Mouse (Mus musculus) heart, postnatal 0 days (tissue): ENCODE measurements around the gene Cdkal1. TPM values are rescaled to one million over a fixed set of nuclear protein-coding genes. Genes with fewer than 3 reads are reported as not detected.

Experiments used
- ATAC-seq: fragments of 200-750 bp; cut with Nextera tagmentation; 2 replicates; pipeline ENCODE4 v1.8.0; 2017; ENCODE audit warnings: low read depth, moderate number of reproducible peaks, moderate library complexity; ENCODE audit not compliant: insufficient read depth
- DNase-seq: peaks from one replicate; pipeline ENCODE4 v3.0.0-alpha.2; 2016; ENCODE audit warnings: low spot score
- H3K27ac ChIP-seq: fragments of 300-500 bp; sonication (generic); 2 replicates; pipeline ENCODE4 v1.5.1; 2014; ENCODE audit warnings: low read depth, mild to moderate bottlenecking
- H3K27me3 ChIP-seq: fragments of 300-500 bp; sonication (generic); 2 replicates; pipeline ENCODE4 v1.6.1; 2014; ENCODE audit warnings: low read length, mixed read lengths; ENCODE audit not compliant: control insufficient read depth, insufficient read depth
- H3K36me3 ChIP-seq: fragments of 300-500 bp; sonication (generic); replicated peaks from 2 replicates; pipeline ENCODE4 v1.6.1; 2014; ENCODE audit warnings: low read length, mixed read lengths; ENCODE audit not compliant: control insufficient read depth, insufficient read depth
- H3K4me1 ChIP-seq: fragments of 300-500 bp; sonication (generic); 2 replicates; pipeline ENCODE4 v1.6.1; 2014; ENCODE audit warnings: antibody characterized with exemption; ENCODE audit not compliant: control insufficient read depth, insufficient read depth
- H3K4me2 ChIP-seq: fragments of 300-500 bp; sonication (generic); 2 replicates; pipeline ENCODE4 v1.6.1; 2014; ENCODE audit warnings: low read depth, mild to moderate bottlenecking, low read length, moderate library complexity
- H3K4me3 ChIP-seq: fragments of 300-500 bp; sonication (generic); 2 replicates; pipeline ENCODE4 v1.5.1; 2014; ENCODE audit warnings: low read depth, low read length
- H3K9ac ChIP-seq: fragments of 300-500 bp; sonication (generic); replicated peaks from 2 replicates; pipeline ENCODE4 v1.6.1; 2014; ENCODE audit warnings: low read depth, low read length, mixed read lengths
- H3K9me3 ChIP-seq: fragments of 300-500 bp; sonication (generic); replicated peaks from 2 replicates; pipeline ENCODE4 v1.6.1; 2016; ENCODE audit warnings: low read length; ENCODE audit not compliant: control insufficient read depth
- CTCF ChIP-seq: IDR thresholded peaks from 2 replicates; pipeline ENCODE4 v1.5.1; 2016; ENCODE audit warnings: antibody characterized with exemption, control low read depth, low read depth
- EP300 ChIP-seq: IDR thresholded peaks from 2 replicates; pipeline ENCODE4 v1.6.1; 2016; ENCODE audit warnings: antibody characterized with exemption, low read depth
- WGBS: fragments of 180-500 bp; shearing (Covaris S2); extraction: QIAGEN DNeasy Blood & Tissue Kit; methylation state at CpG from one replicate; pipeline ENCODE4 v1.1.7; 2014; 5-methylcytosine and 5-hydroxymethylcytosine counted together
- polyA plus RNA-seq: library from polyadenylated mRNA; unstranded; fragments of >200 nt; fragmentation: Nextera tagmentation; extraction: Ambion mirVana; gene quantifications from 2 replicates; pipeline ENCODE4 v1.2.1, GENCODE M21; 2015
- total RNA-seq: library from RNA; depleted of rRNA; stranded (reverse); fragments of >200 nt; gene quantifications from 2 replicates; pipeline ENCODE4 v1.2.3, GENCODE M21; 2014; ENCODE audit warnings: low replicate concordance; rRNA removed

The Cdkal1 gene
- total RNA-seq = 8.2 and 9.6 TPM in 2 replicates
- polyA plus RNA-seq = 17.5 and 17.6 TPM in 2 replicates

DNA sequence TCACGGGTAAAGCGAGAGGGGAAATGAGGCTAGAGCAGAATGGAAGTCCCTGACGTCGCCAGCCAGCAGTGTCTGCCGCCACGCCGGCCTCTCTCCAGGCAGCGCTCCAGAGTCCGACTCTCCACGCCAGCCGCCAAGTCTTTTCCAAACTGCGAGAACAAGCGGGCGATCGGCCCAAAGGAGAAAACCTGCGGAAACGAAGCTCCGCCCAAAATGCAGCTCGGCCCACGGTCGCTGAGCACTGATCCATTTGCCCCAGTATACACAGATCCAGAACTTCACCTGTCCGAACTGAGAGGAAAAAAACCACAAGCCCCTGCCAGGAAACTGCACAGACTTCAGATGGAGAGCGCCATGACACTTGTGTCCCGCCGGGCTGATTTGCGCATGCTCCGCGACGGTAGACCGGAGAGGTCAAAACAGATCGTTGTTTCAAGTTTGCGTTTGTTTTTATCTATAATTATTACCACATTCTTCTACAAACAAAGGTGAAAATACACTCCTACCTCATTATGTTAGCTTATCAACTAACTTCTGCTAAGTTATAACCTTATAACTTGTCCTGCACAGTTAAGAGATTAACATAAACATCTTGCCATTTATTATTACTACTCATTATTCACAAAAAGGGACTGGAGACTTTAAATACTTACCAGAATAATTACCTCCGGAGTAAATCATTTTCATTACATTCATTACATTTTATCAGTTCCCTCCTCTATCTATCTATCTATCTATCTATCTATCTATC is at the start of gene Cdkal1:
Gene Cdkal1, minus strand, starts transcription at position 394 of the 751 bp plus-strand sequence.
- H3K27ac ChIP-seq = peak within 1 kb of the TSS; percentile 94
- 0 out of 2 replicates have a peak, but pooled peaks cover 8% of the 10 kb centered on the region for H3K36me3 ChIP-seq
- H3K4me2 ChIP-seq = peak within 1 kb of the TSS; percentile 93
- H3K4me3 ChIP-seq = peak within 1 kb of the TSS; percentile 90
- ATAC-seq (peak; percentile 89), DNase-seq (peak; percentile 76)
- H3K4me1 ChIP-seq = peaks cover 5% of the 10 kb centered on the region; the same call in 1 of the 2 replicates
- TF ChIP-seq EP300 (no peak), CTCF (no peak)
- no peaks in the 10 kb centered on the region for H3K9me3 ChIP-seq
- H3K9ac ChIP-seq = peak within 1 kb of the TSS; percentile 89
- under 1% methylated on average over 33 of the region's 33 CpGs for WGBS
- no peaks in the 10 kb centered on the region for H3K27me3 ChIP-seq

DNA sequence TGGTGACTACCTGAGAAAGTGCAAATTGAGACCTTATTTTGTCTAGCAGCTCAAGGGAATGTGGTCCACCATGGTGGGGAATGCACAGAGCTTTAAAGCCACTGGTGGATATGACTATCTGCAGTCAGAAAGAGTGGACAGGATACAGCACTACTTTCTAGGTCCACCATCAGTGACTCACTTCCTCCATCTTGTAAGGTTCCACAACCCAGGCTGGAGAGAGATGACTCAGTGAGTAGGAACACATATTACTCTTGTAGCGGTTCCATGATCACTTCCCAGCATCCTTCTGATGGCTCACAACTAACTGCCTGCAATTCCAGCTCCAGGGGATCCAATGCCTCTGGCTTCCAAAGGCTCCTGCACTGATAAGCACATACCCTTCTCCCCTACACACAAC is 47.9 kb upstream of the Cdkal1 start:
- Histone ChIP-seq H3K36me3 (peaks cover 18% of the 10 kb centered on the region), H3K27me3 (no peaks in the 10 kb centered on the region), H3K27ac (no peak overlapping the region), H3K4me1 (no peaks in the 10 kb centered on the region), H3K4me2 (no peak overlapping the region), H3K9ac (no peak overlapping the region), H3K4me3 (no peak overlapping the region), H3K9me3 (0 out of 2 replicates have a peak, but pooled peaks cover 8% of the 10 kb centered on the region)
- no peak for TF ChIP-seq CTCF
- no peak for TF ChIP-seq EP300
- DNase-seq = no peak
- 89% methylated on average over 1 of the region's 1 CpGs for WGBS
- ATAC-seq = no peak

DNA sequence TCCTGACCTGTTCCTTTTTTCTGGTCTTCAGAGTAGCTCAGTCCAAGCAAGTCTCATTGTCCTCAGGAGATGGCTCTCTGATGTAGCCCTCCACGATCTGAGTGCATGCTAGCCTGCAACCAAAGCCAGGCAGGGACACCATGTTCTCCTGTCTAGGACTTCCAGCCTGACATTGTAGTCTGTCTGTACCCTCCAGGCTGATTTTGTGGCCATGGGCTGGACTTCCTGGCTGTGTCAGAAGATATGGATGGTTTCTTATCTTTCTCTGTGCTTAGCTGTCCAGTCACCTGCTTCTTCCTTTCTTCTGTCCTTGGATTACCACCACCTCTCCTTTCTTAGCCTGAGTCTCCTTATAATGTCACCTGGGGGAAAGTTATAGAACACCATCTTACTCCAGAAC is 47.2 kb upstream of the Cdkal1 start:
- Histone ChIP-seq H3K27me3 (no peaks in the 10 kb centered on the region), H3K9me3 (0 out of 2 replicates have a peak, but pooled peaks cover 8% of the 10 kb centered on the region), H3K4me2 (no peak overlapping the region), H3K9ac (no peak overlapping the region), H3K36me3 (peaks cover 12% of the 10 kb centered on the region), H3K27ac (no peak overlapping the region), H3K4me1 (no peaks in the 10 kb centered on the region), H3K4me3 (no peak overlapping the region)
- TF ChIP-seq EP300 = no peak
- no peak for TF ChIP-seq CTCF
- ATAC-seq = no peak
- DNase-seq = no peak
- WGBS = 94% methylated on average over 1 of the region's 1 CpGs

DNA sequence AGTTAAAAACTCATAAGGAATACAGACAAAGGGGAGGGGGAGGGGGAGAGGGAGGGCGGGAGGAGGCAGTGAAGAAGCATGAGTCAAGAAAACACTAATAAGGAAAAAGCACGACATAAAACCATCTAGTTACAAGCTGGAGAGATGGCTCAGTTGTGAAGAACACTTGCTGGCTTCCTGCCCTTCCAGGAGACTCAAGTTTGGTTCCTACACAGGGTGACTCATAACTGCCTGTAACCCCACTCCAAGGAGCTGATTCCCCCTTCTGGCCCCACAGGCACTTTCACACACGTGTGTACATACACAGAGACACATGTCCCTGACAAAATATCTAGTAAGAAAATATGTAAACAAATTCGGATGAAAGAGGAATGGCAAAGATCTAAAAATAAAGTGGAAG is 46.2 kb upstream of the Cdkal1 start:
- H3K36me3 ChIP-seq = peaks cover 4% of the 10 kb centered on the region; the same call in 1 of the 2 replicates
- no peak overlapping the region for H3K9ac ChIP-seq
- H3K27me3 ChIP-seq = no peaks in the 10 kb centered on the region
- no peak overlapping the region for H3K4me2 ChIP-seq
- no peak for DNase-seq
- WGBS = 75% methylated on average over 4 of the region's 4 CpGs
- TF ChIP-seq CTCF (no peak), EP300 (no peak)
- no peak overlapping the region for H3K4me3 ChIP-seq
- 0 out of 2 replicates have a peak, but pooled peaks cover 8% of the 10 kb centered on the region for H3K9me3 ChIP-seq
- no peaks in the 10 kb centered on the region for H3K4me1 ChIP-seq
- H3K27ac ChIP-seq = no peak overlapping the region
- ATAC-seq = no peak

DNA sequence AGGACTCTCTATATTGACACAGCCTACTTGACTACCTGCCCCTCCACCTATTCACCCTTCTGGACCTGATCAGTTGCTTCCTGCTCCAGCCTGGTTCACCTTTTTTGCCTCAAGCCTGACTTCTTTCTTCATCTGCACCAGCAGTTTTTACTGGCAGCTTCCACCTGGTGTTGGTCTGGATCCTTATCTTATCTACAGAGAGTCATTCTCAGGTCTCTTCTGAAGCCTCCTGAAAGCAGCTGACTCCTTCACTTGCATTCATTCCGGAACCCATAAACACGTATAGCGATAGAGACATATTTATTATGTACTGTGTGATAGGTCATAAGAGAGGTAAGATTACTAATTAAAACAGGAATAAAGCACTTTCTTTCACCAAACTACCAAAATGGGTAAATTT is 11.3 kb upstream of the Cdkal1 start:
- Histone ChIP-seq H3K27ac (no peak overlapping the region), H3K36me3 (no peaks in the 10 kb centered on the region), H3K4me2 (no peak overlapping the region), H3K27me3 (no peaks in the 10 kb centered on the region), H3K4me1 (no peaks in the 10 kb centered on the region), H3K9ac (no peak overlapping the region), H3K9me3 (no peaks in the 10 kb centered on the region), H3K4me3 (no peak overlapping the region)
- WGBS = 86% methylated on average over 3 of the region's 3 CpGs
- no peak for DNase-seq
- TF ChIP-seq EP300 = no peak
- no peak for TF ChIP-seq CTCF
- no peak for ATAC-seq
